Mouse (Mus musculus) erythroblast, embryonic 14.5 days (primary cell): ENCODE results near the gene Fam114a1.

Experiments
- GATA1 ChIP-seq: IDR thresholded peaks from 2 replicates; pipeline ENCODE4 v1.6.1; 2012; ENCODE audit warnings: low read length, inconsistent platforms, mixed read lengths
- TAL1 ChIP-seq: IDR thresholded peaks from 3 replicates; pipeline ENCODE4 v1.6.1; 2012; ENCODE audit warnings: low read length, inconsistent platforms, mixed read lengths

DNA sequence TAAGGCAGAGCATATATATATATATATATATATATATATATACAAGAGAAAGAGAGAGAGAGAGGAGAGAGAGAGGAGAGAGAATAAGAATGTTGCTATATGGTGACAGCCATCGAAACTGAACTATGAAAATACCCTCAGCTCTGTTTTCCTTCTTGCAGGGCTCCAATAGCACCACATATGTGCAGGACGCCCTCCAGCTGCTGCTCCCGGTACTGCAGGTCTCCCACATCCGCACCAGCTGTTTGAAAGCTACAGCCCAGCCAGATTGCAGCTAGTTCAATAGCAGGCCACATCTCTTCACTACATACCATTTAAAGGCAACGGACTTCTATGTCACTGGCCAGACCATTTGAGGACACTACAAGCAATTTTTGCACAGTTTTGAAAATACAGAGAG lies 70.6 kb downstream of the Fam114a1 start:
- no peak for TF ChIP-seq GATA1
- no peak for TF ChIP-seq TAL1
